Mouse (Mus musculus): ENCODE measurements around the gene Fam98c.
A peak's percentile ranks its signal among the peaks of the same experiment; 100 is the strongest.

DNA sequence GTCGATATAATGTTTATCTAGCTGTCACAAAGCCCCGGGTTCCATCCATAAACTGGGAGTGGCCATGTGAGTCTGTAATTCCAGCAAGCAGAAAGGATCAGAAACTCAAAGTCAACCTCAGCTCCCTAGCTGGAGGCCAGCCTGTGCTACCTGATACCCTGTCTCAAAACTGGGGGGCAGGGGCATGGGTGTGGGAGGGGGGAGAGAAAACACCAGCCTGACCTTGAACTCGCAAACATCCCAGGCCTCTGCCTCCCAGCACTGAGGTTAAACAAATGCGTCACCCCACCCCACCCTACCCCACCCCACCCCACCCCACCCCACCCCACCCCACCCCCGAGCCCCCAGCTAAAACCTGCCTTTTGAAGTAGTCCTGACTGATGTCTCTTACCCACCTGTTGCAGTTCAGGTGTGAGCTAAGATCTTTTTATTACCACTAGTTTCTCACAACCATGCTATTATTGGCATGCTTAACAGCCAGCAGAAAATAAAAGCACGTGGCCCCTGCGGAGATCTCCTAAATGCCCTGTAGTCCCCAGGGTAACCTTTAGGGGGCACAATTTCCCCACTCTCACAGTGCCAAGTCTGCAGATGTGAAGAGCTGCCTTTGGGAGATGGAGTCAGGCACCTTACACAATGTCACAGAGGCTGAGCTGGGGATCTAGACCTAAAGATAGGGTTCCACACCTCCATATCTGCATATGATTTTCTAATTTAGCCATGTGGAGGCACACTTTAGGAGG, 29.7 kb downstream of the Fam98c start:
- peak; percentile 41; the same call in 1 of the 2 replicates for TF ChIP-seq CTCF (IDR thresholded peaks at IDR 0.05; ENCODE audit: borderline replicate concordance, insufficient read depth, low read depth, low read length)
- no peak for TF ChIP-seq POLR2A (IDR thresholded peaks at IDR 0.05; ENCODE audit: borderline replicate concordance, insufficient read depth, low read length)

Data from cerebellum, adult 2 months (tissue).